Mouse (Mus musculus) mature B cell (primary cell): ENCODE measurements around the gene Atg16l1.
"Not testable (repeated sequence)": the region's sequence is repeated elsewhere in the genome, so short reads cannot be mapped to it uniquely, and the experiment has no call there.

Experiments used
- in situ Hi-C: fragments of 300-500 bp; cut with MboI; formaldehyde crosslinking; loops from 2 replicates; pipeline ENCODE4 v1.14.3; 2019

The Atg16l1 gene

GRCm38 (mm10) chr1:87773336-87773735 is 17.7 kb downstream of the Atg16l1 start:
- in situ Hi-C loops = no loop called here

- in situ Hi-C loops = no loop called here
Observed at GRCm38 (mm10) chr1:87774845-87775244, 19.2 kb downstream of the Atg16l1 start.

GRCm38 (mm10) chr1:87779204-87779785 is 23.6 kb downstream of the Atg16l1 start:
- in situ Hi-C loops = no loop called here

GRCm38 (mm10) chr1:87785703-87786102 is 30.0 kb downstream of the Atg16l1 start:
- in situ Hi-C loops = no loop called here

GRCm38 (mm10) chr1:87786251-87786650 is 30.6 kb downstream of the Atg16l1 start:
- in situ Hi-C loops = no loop called here

- in situ Hi-C loops = no loop called here
Observed at GRCm38 (mm10) chr1:87789665-87790064, 34.0 kb downstream of the Atg16l1 start.

GRCm38 (mm10) chr1:87792438-87793137 is 36.9 kb downstream of the Atg16l1 start:
- in situ Hi-C loops = no loop called here

- in situ Hi-C loops = no loop called here
Observed at GRCm38 (mm10) chr1:87793138-87793449, 37.4 kb downstream of the Atg16l1 start.

GRCm38 (mm10) chr1:87797702-87798101 is 42.0 kb downstream of the Atg16l1 start:
- in situ Hi-C loops = no loop called here

GRCm38 (mm10) chr1:87798306-87798705 is 42.6 kb downstream of the Atg16l1 start:
- in situ Hi-C loops = no loop called here

GRCm38 (mm10) chr1:87803576-87803975 is 47.9 kb downstream of the Atg16l1 start, which contains the start of gene Sag:
Sag (plus strand) TSS chr1:87803680.
- in situ Hi-C loops = no loop called here

GRCm38 (mm10) chr1:87807751-87808150 is 52.1 kb downstream of the Atg16l1 start:
- in situ Hi-C loops = no loop called here

- in situ Hi-C loops = no loop called here
Observed at GRCm38 (mm10) chr1:87811391-87811790, 55.7 kb downstream of the Atg16l1 start.

GRCm38 (mm10) chr1:87812061-87812460 is 56.4 kb downstream of the Atg16l1 start:
- in situ Hi-C loops = no loop called here

GRCm38 (mm10) chr1:87813155-87813554 is 57.5 kb downstream of the Atg16l1 start:
- in situ Hi-C loops = no loop called here

- in situ Hi-C loops = no loop called here
Observed at GRCm38 (mm10) chr1:87813681-87814080, 58.0 kb downstream of the Atg16l1 start.

- in situ Hi-C loops = no loop called here
Observed at GRCm38 (mm10) chr1:87824420-87824995, 68.8 kb downstream of the Atg16l1 start.

GRCm38 (mm10) chr1:87825281-87825680 is 69.6 kb downstream of the Atg16l1 start:
- in situ Hi-C loops = no loop called here

GRCm38 (mm10) chr1:87825991-87826390 is 70.3 kb downstream of the Atg16l1 start:
- in situ Hi-C loops = no loop called here

- in situ Hi-C loops = no loop called here
Observed at GRCm38 (mm10) chr1:87826474-87826873, 70.8 kb downstream of the Atg16l1 start.

GRCm38 (mm10) chr1:87827476-87827875 is 71.8 kb downstream of the Atg16l1 start:
- in situ Hi-C loops = not testable (repeated sequence)

GRCm38 (mm10) chr1:87828185-87828584 is 72.5 kb downstream of the Atg16l1 start:
- in situ Hi-C loops = no loop called here

GRCm38 (mm10) chr1:87828926-87829580 is 73.4 kb downstream of the Atg16l1 start:
- in situ Hi-C loops = no loop called here
